ENCODE assay signal across 24 mouse cellular contexts in genomic region chr14:56348704-56349103, GRCm38 (mm10). TPM values are rescaled to one million over a fixed set of nuclear protein-coding genes. Genes with fewer than 3 reads are reported as not detected.
DNase-seq lines count a peak whose midpoint lies in the region; ATAC-seq and TF ChIP-seq lines count a peak whose summit lies in the region.
"Had no signal": no experiment of that assay in that cellular context is flagged by ENCODE, and none has a peak within 500 bp of the region (broad histone marks: within the 10 kb centered on the region; RNA-seq: fewer than 3 reads in every experiment).

No protein-coding gene starts in this region.

- no peak for TF ChIP-seq POLR2A in cerebellum, adult 2 months (IDR thresholded peaks at IDR 0.05; ENCODE audit: borderline replicate concordance, insufficient read depth, low read length)

- no peak overlapping the region for H3K4me3 ChIP-seq in cerebellum, adult 2 months (replicated peaks; ENCODE audit: insufficient read depth, low read depth, low read length)
- no peak overlapping the region for H3K4me3 ChIP-seq in embryonic facial prominence, embryonic 10.5 days
- H3K4me3 ChIP-seq: embryonic facial prominence, embryonic 13.5 days; heart, embryonic 15.5 days; hindbrain, embryonic 12.5 days; limb, embryonic 13.5 days; midbrain, embryonic 15.5 days had no signal

- H3K36me3 ChIP-seq in embryonic facial prominence, embryonic 10.5 days (replicated peaks): no peaks in the 10 kb centered on the region
- H3K36me3 ChIP-seq: embryonic facial prominence, embryonic 13.5 days; heart, embryonic 15.5 days; hindbrain, embryonic 12.5 days; limb, embryonic 13.5 days; midbrain, embryonic 15.5 days had no signal

- H3K27me3 ChIP-seq in cerebellum, adult 2 months (ENCODE audit: control insufficient read depth, insufficient read depth, low read length): no peaks in the 10 kb centered on the region
- no peaks in the 10 kb centered on the region for H3K27me3 ChIP-seq in embryonic facial prominence, embryonic 10.5 days (replicated peaks; ENCODE audit: low read depth, poor library complexity, severe bottlenecking)
- H3K27me3 ChIP-seq: embryonic facial prominence, embryonic 13.5 days; hindbrain, embryonic 12.5 days; limb, embryonic 13.5 days; midbrain, embryonic 15.5 days had no signal

- peak; percentile 91 for ATAC-seq in cerebellum, adult (ENCODE audit: insufficient number of reproducible peaks, low FRiP score, low TSS enrichment)
- ATAC-seq: forebrain, postnatal 0 days; intestine, embryonic 16.5 days; midbrain, embryonic 15.5 days had no signal

- 5% methylated on average over 3 of the region's 3 CpGs for WGBS in cerebellum, adult 2 months
- 82% methylated on average over 3 of the region's 3 CpGs for WGBS in embryonic facial prominence, embryonic 10.5 days

- no peak for DNase-seq in cerebellum, postnatal 4 days (ENCODE audit: low spot score in 2 of 2)
- DNase-seq in layer of hippocampus, adult 18-20 months (ENCODE audit: low spot score in 2 of 2): peak; percentile 8 to 30
- DNase-seq in layer of hippocampus, postnatal 25 days (ENCODE audit: extremely low spot score in 1 of 2, low spot score in 1 of 2): no peak
- peak; percentile 48 to 78 for DNase-seq in cerebellum, adult 2 months
- peak; percentile 11 to 36 for DNase-seq in layer of hippocampus, adult 8-10 months (ENCODE audit: low spot score in 2 of 2)
- no peak for DNase-seq in spleen, postnatal 14 days (ENCODE audit: low spot score in 2 of 2)
- DNase-seq in embryonic facial prominence, embryonic 10.5 days (ENCODE audit: low spot score): no peak
- DNase-seq: adrenal gland, adult 2 months; forebrain, postnatal 0 days; heart, adult 18-20 months; kidney, postnatal 14 days; thymus, postnatal 25 days had no signal

- H3K9me3 ChIP-seq in embryonic facial prominence, embryonic 10.5 days: no peaks in the 10 kb centered on the region
- H3K9me3 ChIP-seq: embryonic facial prominence, embryonic 13.5 days; heart, embryonic 15.5 days; hindbrain, embryonic 12.5 days; limb, embryonic 13.5 days; midbrain, embryonic 15.5 days had no signal

- TF ChIP-seq CTCF in cerebellum, adult 2 months (IDR thresholded peaks at IDR 0.05; ENCODE audit: borderline replicate concordance, insufficient read depth, low read depth, low read length): no peak

- no peak overlapping the region for H3K27ac ChIP-seq in cerebellum, adult 2 months (ENCODE audit: insufficient read depth, low read length)
- H3K27ac ChIP-seq in embryonic facial prominence, embryonic 10.5 days (replicated peaks): no peak overlapping the region
- H3K27ac ChIP-seq: embryonic facial prominence, embryonic 13.5 days; heart, embryonic 15.5 days; hindbrain, embryonic 12.5 days; limb, embryonic 13.5 days; liver, embryonic 14.5 days; midbrain, embryonic 15.5 days; stomach, postnatal 0 days had no signal

- H3K4me1 ChIP-seq in cerebellum, adult 2 months (ENCODE audit: control insufficient read depth, insufficient read depth, low read length): peaks cover 9% of the 10 kb centered on the region
- H3K4me1 ChIP-seq in embryonic facial prominence, embryonic 10.5 days: no peaks in the 10 kb centered on the region
- H3K4me1 ChIP-seq: embryonic facial prominence, embryonic 13.5 days; hindbrain, embryonic 12.5 days; midbrain, embryonic 15.5 days had no signal

RNA-seq across cellular contexts. Expression of gene Atp12a, which starts 16.2 kb away (rescaled TPM):
- total RNA-seq in layer of hippocampus, adult 18-20 months (2021): under 1 TPM in 1 of 2 experiments, not detected in 1; 0.28 TPM
- not detected for total RNA-seq in layer of hippocampus, postnatal 25 days (2021)
- polyA plus RNA-seq in cerebellum, adult 2 months (2012; rRNA removed): not detected in 2 replicates
- total RNA-seq in layer of hippocampus, adult 8-10 months (2022): not detected
- 0.05 TPM in 1 of 2 replicates, not detected in the other for polyA plus RNA-seq in embryonic facial prominence, embryonic 10.5 days (2016; fragmentation: Nextera tagmentation; extraction: Ambion mirVana)
- total RNA-seq: gastrocnemius, adult 8-10 months; heart, adult 18-20 months; megakaryocyte progenitor cell, adult 5-6 weeks; MEL had no signal
- polyA plus RNA-seq: hindbrain, embryonic 12.5 days; liver, embryonic 14.5 days had no signal

RNA-seq across cellular contexts. Expression of gene Rnf17, which starts 53.7 kb away (rescaled TPM):
- under 1 TPM; 0.50 to 0.68 TPM for total RNA-seq in layer of hippocampus, adult 18-20 months (2021)
- total RNA-seq in layer of hippocampus, postnatal 25 days (2021): under 1 TPM; 0.62 to 0.94 TPM
- polyA plus RNA-seq in cerebellum, adult 2 months (2012; rRNA removed): 0.51 and 0.57 TPM in 2 replicates
- 1 to 10 TPM in 1 of 4 experiments, under 1 TPM in 3; 0.68 to 2.0 (median 0.84) TPM for total RNA-seq in layer of hippocampus, adult 8-10 months (2022)
- polyA plus RNA-seq in embryonic facial prominence, embryonic 10.5 days (2016; fragmentation: Nextera tagmentation; extraction: Ambion mirVana): 2.2 and 2.7 TPM in 2 replicates
- polyA plus RNA-seq: adrenal gland, adult 2 months had no signal

Comparison
In these comparisons a context has a peak if more than half of its experiments do, and no peak if none do; other contexts are left out.
1. DNase-seq: peak in layer of hippocampus, adult 18-20 months (2 of 2), cerebellum, adult 2 months (2 of 2) and layer of hippocampus, adult 8-10 months (2 of 2); none in cerebellum, postnatal 4 days (0 of 2), layer of hippocampus, postnatal 25 days (0 of 2), spleen, postnatal 14 days (0 of 2) and embryonic facial prominence, embryonic 10.5 days (single experiment).